Mouse (Mus musculus) stomach, postnatal 0 days (tissue): ENCODE results near the gene Pou6f2. TPM values are rescaled to one million over a fixed set of nuclear protein-coding genes. Genes with fewer than 3 reads are reported as not detected.

Experiments used
- ATAC-seq: fragments of 200-750 bp; cut with Nextera tagmentation; 2 replicates; pipeline ENCODE4 v1.8.0; 2017; ENCODE audit not compliant: low FRiP score, low TSS enrichment
- DNase-seq: peaks from one replicate; pipeline ENCODE4 v3.0.0-alpha.2; 2016; ENCODE audit warnings: low spot score
- H3K27ac ChIP-seq: fragments of 300-500 bp; sonication (generic); replicated peaks from 2 replicates; pipeline ENCODE4 v1.5.1; 2014; ENCODE audit warnings: mild to moderate bottlenecking, control low read depth
- H3K27me3 ChIP-seq: fragments of 300-500 bp; sonication (generic); 2 replicates; pipeline ENCODE4 v1.6.1; 2014; ENCODE audit warnings: low read length; ENCODE audit not compliant: control insufficient read depth, insufficient read depth
- H3K36me3 ChIP-seq: fragments of 300-500 bp; sonication (generic); 2 replicates; pipeline ENCODE4 v1.6.1; 2014; ENCODE audit warnings: low read length, mixed read lengths; ENCODE audit not compliant: control insufficient read depth, insufficient read depth
- H3K4me1 ChIP-seq: fragments of 300-500 bp; sonication (generic); replicated peaks from 2 replicates; pipeline ENCODE4 v1.6.1; 2014; ENCODE audit warnings: antibody characterized with exemption; ENCODE audit not compliant: control insufficient read depth, insufficient read depth
- H3K4me2 ChIP-seq: fragments of 300-500 bp; sonication (generic); replicated peaks from 2 replicates; pipeline ENCODE4 v1.6.1; 2014; ENCODE audit warnings: low read depth, mild to moderate bottlenecking, control low read depth, moderate library complexity
- H3K4me3 ChIP-seq: fragments of 300-500 bp; sonication (generic); 2 replicates; pipeline ENCODE4 v1.5.1; 2014; ENCODE audit warnings: low read depth, low read length, control low read depth
- H3K9ac ChIP-seq: fragments of 300-500 bp; sonication (generic); 2 replicates; pipeline ENCODE4 v1.6.1; 2014; ENCODE audit warnings: mild to moderate bottlenecking, low read length, control low read depth, mixed read lengths
- H3K9me3 ChIP-seq: fragments of 300-500 bp; sonication (generic); 2 replicates; pipeline ENCODE4 v1.6.1; 2016; ENCODE audit warnings: low read length; ENCODE audit not compliant: control insufficient read depth
- CTCF ChIP-seq: IDR thresholded peaks from 2 replicates; pipeline ENCODE4 v1.5.1; 2016; ENCODE audit warnings: antibody characterized with exemption, low read depth, mild to moderate bottlenecking, moderate library complexity
- EP300 ChIP-seq: optimal IDR thresholded peaks from 2 replicates; pipeline ENCODE3; 2016; ENCODE audit warnings: antibody characterized with exemption
- WGBS: fragments of 180-500 bp; shearing (Covaris S2); extraction: QIAGEN DNeasy Blood & Tissue Kit; methylation state at CpG from one replicate; pipeline ENCODE4 v1.1.7; 2014; 5-methylcytosine and 5-hydroxymethylcytosine counted together
- polyA plus RNA-seq: library from polyadenylated mRNA; unstranded; fragments of >200 nt; fragmentation: Nextera tagmentation; extraction: Ambion mirVana; gene quantifications from 2 replicates; pipeline ENCODE4 v1.2.1, GENCODE M21; 2015

Gene Pou6f2
- 0.05 and 0.35 TPM in 2 replicates for polyA plus RNA-seq

GRCm38 (mm10) chr13:18397586-18397985 lies at the start of gene Pou6f2:
Pou6f2 (minus strand) TSS chr13:18397686.
- no peak within 1 kb of the TSS for H3K9ac ChIP-seq
- H3K4me3 ChIP-seq = no peak within 1 kb of the TSS
- ATAC-seq = no peak
- H3K4me2 ChIP-seq = no peak within 1 kb of the TSS
- no peaks in the 10 kb centered on the region for H3K27me3 ChIP-seq
- 84% methylated on average over 6 of the region's 6 CpGs for WGBS
- DNase-seq = no peak
- no peaks in the 10 kb centered on the region for H3K4me1 ChIP-seq
- TF ChIP-seq CTCF = no peak
- no peak within 1 kb of the TSS for H3K27ac ChIP-seq
- no peaks in the 10 kb centered on the region for H3K36me3 ChIP-seq
- no peaks in the 10 kb centered on the region for H3K9me3 ChIP-seq

GRCm38 (mm10) chr13:18439858-18440257 lies 42.4 kb upstream of the Pou6f2 start:
- WGBS = 65% methylated on average over 3 of the region's 3 CpGs
- DNase-seq (no peak), ATAC-seq (no peak)
- Histone ChIP-seq H3K9ac (no peak overlapping the region), H3K4me1 (no peaks in the 10 kb centered on the region), H3K27me3 (no peaks in the 10 kb centered on the region), H3K27ac (no peak overlapping the region), H3K4me3 (no peak overlapping the region), H3K4me2 (no peak overlapping the region), H3K36me3 (no peaks in the 10 kb centered on the region), H3K9me3 (no peaks in the 10 kb centered on the region)
- TF ChIP-seq CTCF (no peak), EP300 (no peak)

- Histone ChIP-seq H3K36me3 (no peaks in the 10 kb centered on the region), H3K9ac (no peak overlapping the region), H3K9me3 (no peaks in the 10 kb centered on the region), H3K4me2 (no peak overlapping the region), H3K4me3 (no peak overlapping the region), H3K27ac (no peak overlapping the region), H3K4me1 (no peaks in the 10 kb centered on the region), H3K27me3 (no peaks in the 10 kb centered on the region)
- DNase-seq (no peak), ATAC-seq (no peak)
- TF ChIP-seq EP300 (no peak), CTCF (no peak)
- WGBS = 82% methylated on average over 4 of the region's 4 CpGs
These were observed 9.8 kb downstream of the Pou6f2 start for GRCm38 (mm10) chr13:18387673-18388072.

GRCm38 (mm10) chr13:18363373-18363772 lies 34.1 kb downstream of the Pou6f2 start:
- Histone ChIP-seq H3K4me1 (no peaks in the 10 kb centered on the region), H3K4me2 (no peak overlapping the region), H3K9ac (no peak overlapping the region), H3K27me3 (no peaks in the 10 kb centered on the region), H3K27ac (no peak overlapping the region), H3K36me3 (no peaks in the 10 kb centered on the region), H3K4me3 (no peak overlapping the region), H3K9me3 (no peaks in the 10 kb centered on the region)
- TF ChIP-seq CTCF (no peak), EP300 (no peak)
- 32% methylated on average over 2 of the region's 2 CpGs for WGBS
- ATAC-seq (no peak), DNase-seq (no peak)

GRCm38 (mm10) chr13:18344580-18345333 lies 52.7 kb downstream of the Pou6f2 start:
- 71% methylated on average over 4 of the region's 4 CpGs for WGBS
- Histone ChIP-seq H3K27ac (no peak overlapping the region), H3K4me3 (no peak overlapping the region), H3K27me3 (no peaks in the 10 kb centered on the region), H3K4me1 (no peaks in the 10 kb centered on the region), H3K9ac (no peak overlapping the region), H3K4me2 (no peak overlapping the region), H3K9me3 (no peaks in the 10 kb centered on the region), H3K36me3 (no peaks in the 10 kb centered on the region)
- DNase-seq (no peak), ATAC-seq (no peak)
- no peak for TF ChIP-seq EP300
- no peak for TF ChIP-seq CTCF

GRCm38 (mm10) chr13:18338910-18339501 lies 58.5 kb downstream of the Pou6f2 start:
- TF ChIP-seq CTCF = no peak
- TF ChIP-seq EP300 = no peak
- H3K27me3 ChIP-seq = no peaks in the 10 kb centered on the region
- no peak overlapping the region for H3K4me2 ChIP-seq
- H3K36me3 ChIP-seq = no peaks in the 10 kb centered on the region
- ATAC-seq (no peak), DNase-seq (no peak)
- H3K9ac ChIP-seq = no peak overlapping the region
- no peak overlapping the region for H3K27ac ChIP-seq
- H3K9me3 ChIP-seq = no peaks in the 10 kb centered on the region
- no peaks in the 10 kb centered on the region for H3K4me1 ChIP-seq
- H3K4me3 ChIP-seq = no peak overlapping the region
- 71% methylated on average over 10 of the region's 10 CpGs for WGBS
